Mouse (Mus musculus) ovary, adult 18-20 months (tissue): ENCODE data around the gene Fdx1.
A peak's percentile ranks its signal among the peaks of the same experiment; 100 is the strongest.

Source experiments
- DNase-seq: peaks from one replicate; pipeline ENCODE4 v3.0.0; 2022; ENCODE audit warnings: low spot score, mixed read lengths

The Fdx1 gene

GRCm38 (mm10) chr9:51961190-51961909 is 2.0 kb downstream of the Fdx1 start:
- DNase-seq = no peak

- DNase-seq = no peak
Observed at GRCm38 (mm10) chr9:51960331-51960730, 3.0 kb downstream of the Fdx1 start.

- no peak for DNase-seq
Observed at GRCm38 (mm10) chr9:51958981-51959380, 4.4 kb downstream of the Fdx1 start.

GRCm38 (mm10) chr9:51957025-51957424 is 6.3 kb downstream of the Fdx1 start:
- DNase-seq = no peak

- no peak for DNase-seq
Observed at GRCm38 (mm10) chr9:51956484-51956883, 6.9 kb downstream of the Fdx1 start.

GRCm38 (mm10) chr9:51951337-51951736 is 12.0 kb downstream of the Fdx1 start:
- no peak for DNase-seq

GRCm38 (mm10) chr9:51950667-51951066 is 12.7 kb downstream of the Fdx1 start:
- DNase-seq = no peak

- no peak for DNase-seq
Observed at GRCm38 (mm10) chr9:51950225-51950624, 13.1 kb downstream of the Fdx1 start.

- DNase-seq = no peak
Observed at GRCm38 (mm10) chr9:51943934-51944333, 19.4 kb downstream of the Fdx1 start.

- DNase-seq = no peak
Observed at GRCm38 (mm10) chr9:51934641-51935040, 28.7 kb downstream of the Fdx1 start.

- DNase-seq = no peak
Observed at GRCm38 (mm10) chr9:51931997-51932396, 31.4 kb downstream of the Fdx1 start.

- DNase-seq = peak; percentile 49
Observed at GRCm38 (mm10) chr9:51931054-51931690, 32.2 kb downstream of the Fdx1 start.

GRCm38 (mm10) chr9:51929972-51930371 is 33.4 kb downstream of the Fdx1 start:
- DNase-seq = no peak

- no peak for DNase-seq
Observed at GRCm38 (mm10) chr9:51928659-51929058, 34.7 kb downstream of the Fdx1 start.

- DNase-seq = no peak
Observed at GRCm38 (mm10) chr9:51928116-51928515, 35.2 kb downstream of the Fdx1 start.

- DNase-seq = no peak
Observed at GRCm38 (mm10) chr9:51927680-51928079, 35.7 kb downstream of the Fdx1 start.

- DNase-seq = no peak
Observed at GRCm38 (mm10) chr9:51926629-51927028, 36.7 kb downstream of the Fdx1 start.

- no peak for DNase-seq
Observed at GRCm38 (mm10) chr9:51924551-51925081, 38.7 kb downstream of the Fdx1 start.

- no peak for DNase-seq
Observed at GRCm38 (mm10) chr9:51922756-51923155, 40.6 kb downstream of the Fdx1 start.

- DNase-seq = peak; percentile 47
Observed at GRCm38 (mm10) chr9:51915580-51915979, 47.8 kb downstream of the Fdx1 start.

GRCm38 (mm10) chr9:51914481-51915120 is 48.8 kb downstream of the Fdx1 start:
- peak; percentile 21 for DNase-seq

GRCm38 (mm10) chr9:51908838-51909237 is 54.5 kb downstream of the Fdx1 start:
- peak; percentile 37 for DNase-seq

GRCm38 (mm10) chr9:51908255-51908654 is 55.1 kb downstream of the Fdx1 start:
- no peak for DNase-seq
